Mouse (Mus musculus): ENCODE data around the gene Arid2. TPM values are rescaled to one million over a fixed set of nuclear protein-coding genes. Genes with fewer than 3 reads are reported as not detected.
"Not testable (repeated sequence)": the region's sequence is repeated elsewhere in the genome, so short reads cannot be mapped to it uniquely, and the experiment has no call there.

Arid2 gene
- polyA plus RNA-seq, 1 experiment from 2014 or later: 47.4 TPM

DNA sequence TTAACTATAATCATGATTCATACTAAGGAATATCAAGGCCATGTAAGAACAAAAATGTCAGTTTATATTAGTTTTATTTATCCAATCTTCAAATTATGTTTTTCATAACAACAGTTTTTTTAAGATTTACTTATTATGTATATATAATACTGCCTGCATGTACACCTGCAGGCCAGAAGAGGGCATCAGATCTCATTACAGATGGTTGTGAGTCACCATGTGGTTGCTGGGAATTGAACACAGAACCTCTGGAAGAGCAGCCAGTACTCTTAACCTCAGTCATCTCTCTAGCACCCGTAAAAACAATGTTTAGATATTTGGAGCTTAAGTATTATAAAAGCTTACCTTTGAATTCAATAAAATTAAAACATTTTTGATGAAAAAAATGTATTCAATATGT is 146.9 kb downstream of the Arid2 start:
- Histone ChIP-seq H3K4me2 (ENCODE audit: low read depth, low read length, severe bottlenecking) (no peak overlapping the region), H3K9me3 (ENCODE audit: control insufficient read depth, low read length) (no peaks in the 10 kb centered on the region), H3K36me3 (ENCODE audit: control insufficient read depth, insufficient read depth, low read length) (peaks cover 7% of the 10 kb centered on the region; the same call in 1 of the 2 replicates), H3K27me3 (ENCODE audit: control insufficient read depth, insufficient read depth, low read length) (no peaks in the 10 kb centered on the region), H3K4me3 (ENCODE audit: low read depth, low read length) (no peak overlapping the region), H3K9ac (ENCODE audit: low read length) (no peak overlapping the region), H3K27ac (ENCODE audit: low read depth, low read length) (no peak overlapping the region), H3K4me1 (replicated peaks; ENCODE audit: control insufficient read depth, insufficient read depth, low read length) (no peaks in the 10 kb centered on the region)
- 98% methylated on average over 1 of the region's 1 CpGs for WGBS
- DNase-seq (ENCODE audit: low spot score) (no peak), ATAC-seq (replicated peaks; ENCODE audit: low FRiP score) (no peak)

DNA sequence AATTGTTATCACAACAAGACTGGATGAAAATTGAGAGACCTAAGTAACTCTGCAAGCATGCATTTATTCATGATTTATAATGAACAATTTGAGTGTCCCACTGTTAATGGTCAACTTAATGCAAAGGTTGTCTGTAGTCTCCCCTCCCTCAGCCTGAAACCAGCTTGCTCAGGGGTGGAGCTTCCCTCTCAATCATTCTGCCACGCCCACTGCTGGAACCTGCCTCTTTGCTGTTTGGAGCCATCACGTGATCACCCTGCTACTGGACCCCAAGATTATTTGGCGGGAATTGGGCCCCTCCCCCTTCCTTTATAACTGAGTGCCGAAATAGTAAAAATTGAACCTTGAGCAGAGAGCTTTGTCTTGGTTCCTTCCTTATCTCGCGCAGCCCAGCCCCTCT is 154.2 kb downstream of the Arid2 start:
- not testable (repeated sequence) for H3K4me3 ChIP-seq (ENCODE audit: low read depth, low read length); H3K9ac ChIP-seq (ENCODE audit: low read length); DNase-seq (ENCODE audit: low spot score); H3K4me2 ChIP-seq (ENCODE audit: low read depth, low read length, severe bottlenecking); ATAC-seq (replicated peaks; ENCODE audit: low FRiP score); H3K27ac ChIP-seq (ENCODE audit: low read depth, low read length); H3K36me3 ChIP-seq (ENCODE audit: control insufficient read depth, insufficient read depth, low read length); H3K27me3 ChIP-seq (ENCODE audit: control insufficient read depth, insufficient read depth, low read length); H3K9me3 ChIP-seq (ENCODE audit: control insufficient read depth, low read length); H3K4me1 ChIP-seq (replicated peaks; ENCODE audit: control insufficient read depth, insufficient read depth, low read length)
- WGBS: 83% methylated on average over 5 of the region's 6 CpGs

GRCm38 (mm10) chr15:96446785-96447184 is 159.5 kb downstream of the Arid2 start:
- Histone ChIP-seq H3K4me1 (replicated peaks; ENCODE audit: control insufficient read depth, insufficient read depth, low read length) (no peaks in the 10 kb centered on the region), H3K27ac (ENCODE audit: low read depth, low read length) (no peak overlapping the region), H3K9me3 (ENCODE audit: control insufficient read depth, low read length) (no peaks in the 10 kb centered on the region), H3K4me3 (ENCODE audit: low read depth, low read length) (no peak overlapping the region), H3K4me2 (ENCODE audit: low read depth, low read length, severe bottlenecking) (no peak overlapping the region), H3K36me3 (ENCODE audit: control insufficient read depth, insufficient read depth, low read length) (no peaks in the 10 kb centered on the region; the same call in 1 of the 2 replicates), H3K9ac (ENCODE audit: low read length) (no peak overlapping the region), H3K27me3 (ENCODE audit: control insufficient read depth, insufficient read depth, low read length) (no peaks in the 10 kb centered on the region)
- DNase-seq (ENCODE audit: low spot score) (no peak), ATAC-seq (replicated peaks; ENCODE audit: low FRiP score) (no peak)
- 68% methylated on average over 10 of the region's 10 CpGs for WGBS

GRCm38 (mm10) chr15:96448656-96449299 is 161.5 kb downstream of the Arid2 start:
- Histone ChIP-seq H3K27me3 (ENCODE audit: control insufficient read depth, insufficient read depth, low read length) (no peaks in the 10 kb centered on the region), H3K27ac (ENCODE audit: low read depth, low read length) (no peak overlapping the region), H3K9ac (ENCODE audit: low read length) (no peak overlapping the region), H3K9me3 (ENCODE audit: control insufficient read depth, low read length) (no peaks in the 10 kb centered on the region), H3K4me1 (replicated peaks; ENCODE audit: control insufficient read depth, insufficient read depth, low read length) (no peaks in the 10 kb centered on the region), H3K4me2 (ENCODE audit: low read depth, low read length, severe bottlenecking) (no peak overlapping the region), H3K36me3 (ENCODE audit: control insufficient read depth, insufficient read depth, low read length) (no peaks in the 10 kb centered on the region), H3K4me3 (ENCODE audit: low read depth, low read length) (no peak overlapping the region)
- no peak for DNase-seq (ENCODE audit: low spot score)
- no peak for ATAC-seq (replicated peaks; ENCODE audit: low FRiP score)
- 90% methylated on average over 7 of the region's 7 CpGs for WGBS

GRCm38 (mm10) chr15:96453346-96453745 is 166.0 kb downstream of the Arid2 start:
- no peaks in the 10 kb centered on the region for H3K4me1 ChIP-seq (replicated peaks; ENCODE audit: control insufficient read depth, insufficient read depth, low read length)
- H3K4me2 ChIP-seq (ENCODE audit: low read depth, low read length, severe bottlenecking): no peak overlapping the region
- H3K27me3 ChIP-seq (ENCODE audit: control insufficient read depth, insufficient read depth, low read length): no peaks in the 10 kb centered on the region
- DNase-seq (ENCODE audit: low spot score) (no peak), ATAC-seq (replicated peaks; ENCODE audit: low FRiP score) (no peak)
- H3K4me3 ChIP-seq (ENCODE audit: low read depth, low read length): no peak overlapping the region
- H3K9ac ChIP-seq (ENCODE audit: low read length): no peak overlapping the region
- no peak overlapping the region for H3K27ac ChIP-seq (ENCODE audit: low read depth, low read length)
- H3K9me3 ChIP-seq (ENCODE audit: control insufficient read depth, low read length): no peaks in the 10 kb centered on the region
- H3K36me3 ChIP-seq (ENCODE audit: control insufficient read depth, insufficient read depth, low read length): no peaks in the 10 kb centered on the region
- 91% methylated on average over 1 of the region's 1 CpGs for WGBS

Small RNAs within 50 kb of the gene (microRNA-seq; reads per million reads assigned to microRNA genes)
- gene Gm25397 (ENCODE audit: insufficient number of aligned reads): not detected

Other genes starting within 250 kb of the Arid2 start
- gene Scaf11, start 173.3 kb downstream of the Arid2 start, polyA plus RNA-seq (2014; fragmentation: Nextera tagmentation; extraction: Ambion mirVana): 105 and 113 TPM in 2 replicates

Measured in forebrain, embryonic 11.5 days (tissue).